Mouse (Mus musculus) forebrain, postnatal 0 days (tissue): Measurements from ENCODE around the gene Dpp4. TPM values are rescaled to one million over a fixed set of nuclear protein-coding genes. Genes with fewer than 3 reads are reported as not detected.

ENCODE experiments used
- ATAC-seq: fragments of 200-750 bp; cut with Nextera tagmentation; 2 replicates; pipeline ENCODE4 v1.8.0; 2017; ENCODE audit warnings: mild to moderate bottlenecking, moderate library complexity
- DNase-seq: peaks from one replicate; pipeline ENCODE4 v3.0.0-alpha.2; 2015
- H3K27ac ChIP-seq: fragments of 300-500 bp; sonication (generic); 2 replicates; pipeline ENCODE4 v1.5.1; 2014; ENCODE audit warnings: low read depth, mild to moderate bottlenecking, antibody characterized with exemption, low read length, moderate library complexity, mixed read lengths
- H3K27me3 ChIP-seq: fragments of 300-500 bp; sonication (generic); 2 replicates; pipeline ENCODE4 v1.6.1; 2014; ENCODE audit warnings: mild to moderate bottlenecking, low read length, mixed read lengths; ENCODE audit not compliant: insufficient read depth
- H3K36me3 ChIP-seq: fragments of 300-500 bp; sonication (generic); 2 replicates; pipeline ENCODE4 v1.6.1; 2014; ENCODE audit warnings: mild to moderate bottlenecking, moderate library complexity; ENCODE audit not compliant: insufficient read depth
- H3K4me1 ChIP-seq: fragments of 300-500 bp; sonication (generic); 2 replicates; pipeline ENCODE4 v1.6.1; 2014; ENCODE audit warnings: antibody characterized with exemption; ENCODE audit not compliant: insufficient read depth
- H3K4me2 ChIP-seq: fragments of 300-500 bp; sonication (generic); 2 replicates; pipeline ENCODE4 v1.6.1; 2014; ENCODE audit warnings: low read depth, mild to moderate bottlenecking, moderate library complexity
- H3K4me3 ChIP-seq: fragments of 300-500 bp; sonication (generic); 2 replicates; pipeline ENCODE4 v1.5.1; 2014; ENCODE audit warnings: low read depth, low read length, mixed read lengths
- H3K9ac ChIP-seq: fragments of 300-500 bp; sonication (generic); 2 replicates; pipeline ENCODE4 v1.6.1; 2014; ENCODE audit warnings: mild to moderate bottlenecking
- H3K9me3 ChIP-seq: fragments of 300-500 bp; sonication (generic); 2 replicates; pipeline ENCODE4 v1.6.1; 2016; ENCODE audit warnings: low read length
- CTCF ChIP-seq: sonication (generic); IDR thresholded peaks from 2 replicates; pipeline ENCODE4 v1.5.1; 2016; ENCODE audit warnings: antibody characterized with exemption, control low read depth, low read depth
- WGBS: fragments of 180-500 bp; shearing (Covaris S2); extraction: QIAGEN DNeasy Blood & Tissue Kit; methylation state at CpG from one replicate; pipeline ENCODE4 v1.1.7; 2014; 5-methylcytosine and 5-hydroxymethylcytosine counted together
- polyA plus RNA-seq: library from polyadenylated mRNA; unstranded; fragments of >200 nt; fragmentation: Nextera tagmentation; extraction: Ambion mirVana; gene quantifications from 2 replicates; pipeline ENCODE4 v1.2.1, GENCODE M21; 2015
- total RNA-seq: library from RNA; depleted of rRNA; stranded (reverse); fragments of >200 nt; gene quantifications from 2 replicates; pipeline ENCODE4 v1.2.3, GENCODE M21; 2014

The Dpp4 gene
- total and polyA plus RNA-seq, 2 experiments from 2014 or later: 1.8 to 1.9 TPM

DNA sequence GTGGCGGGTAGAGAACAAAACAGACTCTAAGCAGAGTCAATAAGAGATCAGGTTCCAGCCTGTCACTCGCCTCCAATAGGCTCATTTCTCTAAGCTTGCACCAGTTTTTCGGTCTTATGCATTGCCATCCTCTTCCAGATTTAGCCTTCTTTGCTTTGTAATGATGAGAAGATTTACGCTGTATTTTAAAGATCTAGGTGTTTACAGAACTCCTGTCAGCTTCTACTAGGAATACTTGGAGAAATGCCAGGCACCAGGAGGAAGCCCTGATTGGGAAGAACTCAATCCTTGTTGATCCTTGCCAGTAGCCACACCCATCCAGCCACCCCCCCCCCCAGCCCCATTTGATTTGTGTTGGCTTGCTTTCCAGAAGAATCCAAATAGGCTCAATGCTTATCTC, 14.4 kb downstream of the Dpp4 start:
- no peak for ATAC-seq
- 84% methylated on average over 4 of the region's 4 CpGs for WGBS
- Histone ChIP-seq H3K4me2 (no peak overlapping the region), H3K27ac (no peak overlapping the region), H3K4me3 (no peak overlapping the region), H3K9ac (no peak overlapping the region), H3K9me3 (no peaks in the 10 kb centered on the region), H3K4me1 (no peaks in the 10 kb centered on the region), H3K36me3 (no peaks in the 10 kb centered on the region), H3K27me3 (no peaks in the 10 kb centered on the region)
- DNase-seq: no peak
- TF ChIP-seq CTCF: no peak

DNA sequence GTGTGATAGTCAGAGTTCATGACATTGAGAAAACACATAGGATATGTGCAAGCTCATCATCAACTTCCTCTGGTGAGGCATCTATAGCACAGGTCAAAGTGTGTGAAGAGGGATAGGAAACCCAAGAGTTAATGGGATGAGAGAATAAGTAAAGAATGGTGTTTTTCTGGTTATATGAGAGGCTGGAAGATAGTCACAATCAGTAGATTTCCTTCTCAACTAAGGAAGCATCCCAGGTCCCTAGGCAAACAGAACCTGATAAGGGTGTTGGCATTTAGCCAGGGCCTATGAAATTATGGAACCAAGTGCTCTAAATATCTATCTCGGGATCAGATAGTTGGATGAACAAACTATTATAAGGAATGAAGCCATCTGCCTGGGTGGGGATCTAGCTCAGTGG, 15.2 kb downstream of the Dpp4 start:
- no peaks in the 10 kb centered on the region for H3K36me3 ChIP-seq
- 84% methylated on average over 1 of the region's 1 CpGs for WGBS
- H3K9ac ChIP-seq: no peak overlapping the region

DNA sequence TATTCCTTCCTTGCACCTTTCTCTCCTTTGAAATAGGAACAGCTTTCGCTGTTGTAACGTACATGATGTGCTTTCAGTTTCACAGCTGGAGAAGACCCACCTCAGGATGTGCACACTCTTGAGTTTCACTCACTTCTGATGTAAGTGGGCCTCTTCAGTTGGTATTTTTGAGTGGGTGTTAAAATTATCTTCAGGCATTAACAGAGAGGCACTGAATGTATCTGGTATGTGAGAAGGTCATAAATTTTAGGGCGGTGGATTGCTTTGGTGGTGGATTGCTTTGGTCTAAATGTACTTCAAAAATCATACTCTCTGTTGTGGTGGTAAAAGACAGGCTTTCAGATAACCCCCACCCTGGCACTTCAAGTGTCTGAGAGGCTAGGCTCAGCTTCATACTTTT, 17.2 kb downstream of the Dpp4 start:
- Histone ChIP-seq H3K9ac (no peak overlapping the region), H3K4me3 (no peak overlapping the region), H3K4me1 (0 out of 2 replicates have a peak, but pooled peaks cover 3% of the 10 kb centered on the region), H3K9me3 (no peaks in the 10 kb centered on the region), H3K27me3 (no peaks in the 10 kb centered on the region), H3K4me2 (no peak overlapping the region), H3K36me3 (no peaks in the 10 kb centered on the region), H3K27ac (no peak overlapping the region)
- over 99% methylated on average over 3 of the region's 3 CpGs for WGBS
- no peak for TF ChIP-seq CTCF
- ATAC-seq (no peak), DNase-seq (no peak)

More for the DNA sequence above, 15.2 kb downstream of the Dpp4 start:
- no peak for ATAC-seq
- TF ChIP-seq CTCF: no peak
- Histone ChIP-seq H3K9me3 (no peaks in the 10 kb centered on the region), H3K4me3 (no peak overlapping the region), H3K4me2 (no peak overlapping the region), H3K27ac (no peak overlapping the region), H3K27me3 (no peaks in the 10 kb centered on the region), H3K4me1 (0 out of 2 replicates have a peak, but pooled peaks cover 3% of the 10 kb centered on the region)
- DNase-seq: no peak

DNA sequence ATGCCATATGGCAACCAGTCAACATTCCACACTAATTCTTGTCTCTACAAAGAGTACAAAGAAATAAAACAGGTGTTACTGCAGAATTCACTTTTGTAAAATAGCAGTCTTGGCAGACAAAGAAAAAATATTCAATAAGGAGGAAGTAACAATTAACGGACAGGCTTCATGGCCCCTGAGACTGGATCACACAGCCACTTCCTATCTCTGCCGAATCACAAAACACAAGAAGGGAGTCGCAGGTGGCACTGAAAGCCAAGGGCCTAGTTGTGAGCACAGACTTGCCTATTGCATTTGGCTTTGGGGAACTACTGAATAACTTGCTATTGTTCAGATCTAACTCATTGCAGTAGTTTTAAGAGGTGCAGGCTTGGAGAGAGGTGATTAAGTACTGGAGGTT, 19.9 kb downstream of the Dpp4 start:
- no peak for TF ChIP-seq CTCF
- ATAC-seq (no peak), DNase-seq (no peak)
- H3K9me3 ChIP-seq: no peaks in the 10 kb centered on the region
- no peak overlapping the region for H3K4me2 ChIP-seq
- no peak overlapping the region for H3K4me3 ChIP-seq
- 76% methylated on average over 3 of the region's 3 CpGs for WGBS
- no peak overlapping the region for H3K9ac ChIP-seq
- no peaks in the 10 kb centered on the region for H3K27me3 ChIP-seq
- no peak overlapping the region for H3K27ac ChIP-seq
- 0 out of 2 replicates have a peak, but pooled peaks cover 3% of the 10 kb centered on the region for H3K4me1 ChIP-seq
- no peaks in the 10 kb centered on the region for H3K36me3 ChIP-seq

DNA sequence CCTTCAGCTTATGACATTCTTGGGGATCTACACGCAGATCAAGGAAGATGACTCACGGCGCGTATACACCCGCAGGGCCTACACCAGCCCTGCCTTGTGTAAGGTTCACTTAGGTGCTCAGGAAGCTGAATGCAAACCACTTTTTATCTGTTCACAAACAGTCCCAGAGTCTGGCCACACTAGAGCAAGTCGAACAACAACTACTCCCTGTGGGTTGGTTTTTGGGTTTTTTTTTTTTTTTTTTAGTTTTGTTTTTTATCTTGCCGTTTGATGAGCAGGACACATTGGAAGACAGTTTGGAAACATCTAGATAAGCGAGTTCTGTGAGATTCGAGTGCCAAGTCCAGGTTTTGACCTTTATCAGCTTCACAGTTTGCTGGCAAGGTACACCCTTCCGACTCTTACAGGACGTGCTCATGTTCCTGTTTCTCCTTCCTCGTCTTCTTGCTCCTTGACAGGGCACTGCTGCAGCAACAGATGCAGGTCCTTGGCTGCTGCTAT, 21.0 kb downstream of the Dpp4 start:
- DNase-seq (no peak), ATAC-seq (peak; percentile 14; the same call in 1 of the 2 replicates)
- Histone ChIP-seq H3K27me3 (no peaks in the 10 kb centered on the region), H3K36me3 (no peaks in the 10 kb centered on the region), H3K9ac (no peak overlapping the region), H3K4me3 (no peak overlapping the region), H3K4me2 (no peak overlapping the region), H3K9me3 (no peaks in the 10 kb centered on the region), H3K27ac (no peak overlapping the region), H3K4me1 (0 out of 2 replicates have a peak, but pooled peaks cover 3% of the 10 kb centered on the region)
- WGBS: 88% methylated on average over 12 of the region's 12 CpGs
- TF ChIP-seq CTCF: no peak

DNA sequence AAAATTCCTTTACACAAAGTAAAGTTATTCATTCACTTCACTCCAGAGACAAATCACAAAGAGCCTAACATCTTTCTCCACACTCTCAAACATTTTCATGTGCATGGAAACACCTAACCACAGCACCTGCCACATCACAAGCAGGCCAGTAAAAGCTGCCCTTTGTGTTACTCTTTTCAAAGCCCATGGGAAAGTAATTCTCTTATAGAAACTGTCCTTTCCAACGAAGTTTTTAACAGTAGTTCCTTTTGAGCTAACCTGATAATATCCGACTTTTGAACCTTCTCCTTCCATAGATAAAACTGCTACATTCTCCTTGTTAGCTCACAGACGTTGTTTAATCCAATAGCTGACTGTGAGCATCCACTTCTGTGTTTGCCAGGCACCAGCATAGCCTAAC, 21.7 kb downstream of the Dpp4 start:
- WGBS: 50% methylated on average over 3 of the region's 3 CpGs
- DNase-seq (no peak), ATAC-seq (no peak)
- no peak for TF ChIP-seq CTCF
- Histone ChIP-seq H3K4me3 (no peak overlapping the region), H3K4me2 (no peak overlapping the region), H3K4me1 (0 out of 2 replicates have a peak, but pooled peaks cover 3% of the 10 kb centered on the region), H3K27ac (no peak overlapping the region), H3K9ac (no peak overlapping the region), H3K9me3 (no peaks in the 10 kb centered on the region), H3K36me3 (no peaks in the 10 kb centered on the region), H3K27me3 (no peaks in the 10 kb centered on the region)

DNA sequence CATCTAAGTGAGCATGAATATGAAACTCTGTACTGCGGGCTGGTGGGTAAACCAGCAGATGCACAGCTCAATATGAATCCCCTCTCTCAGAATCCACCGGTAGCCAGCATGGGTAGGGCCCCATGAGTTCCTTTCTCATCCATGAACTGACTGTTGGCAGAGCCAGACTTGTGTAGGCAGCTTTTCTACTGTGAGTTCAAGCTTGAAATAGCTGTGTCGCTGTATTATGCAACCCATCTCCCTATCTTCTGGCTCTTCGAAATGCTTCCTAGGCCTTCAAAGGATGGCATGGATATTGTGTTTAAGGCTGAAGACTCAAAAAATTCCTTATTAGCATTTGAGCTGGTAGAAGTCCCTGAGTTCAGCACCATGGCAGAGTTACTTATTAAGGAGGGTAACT, 23.2 kb downstream of the Dpp4 start:
- DNase-seq (no peak), ATAC-seq (no peak)
- Histone ChIP-seq H3K4me2 (no peak overlapping the region), H3K4me1 (0 out of 2 replicates have a peak, but pooled peaks cover 3% of the 10 kb centered on the region), H3K27ac (no peak overlapping the region), H3K9ac (no peak overlapping the region), H3K36me3 (no peaks in the 10 kb centered on the region), H3K9me3 (no peaks in the 10 kb centered on the region), H3K4me3 (no peak overlapping the region), H3K27me3 (no peaks in the 10 kb centered on the region)
- 90% methylated on average over 4 of the region's 4 CpGs for WGBS
- no peak for TF ChIP-seq CTCF
